Mouse (Mus musculus) hindbrain, embryonic 15.5 days (tissue): Measurements from ENCODE around the gene Hacd2. TPM values are rescaled to one million over a fixed set of nuclear protein-coding genes. Genes with fewer than 3 reads are reported as not detected.

Experiments used
- ATAC-seq: fragments of 200-750 bp; cut with Nextera tagmentation; 2 replicates; pipeline ENCODE4 v1.8.0; 2017; ENCODE audit warnings: low read depth, moderate number of reproducible peaks, moderate TSS enrichment; ENCODE audit not compliant: low FRiP score
- H3K27ac ChIP-seq: fragments of 300-500 bp; sonication (generic); replicated peaks from 2 replicates; pipeline ENCODE4 v1.5.1; 2015; ENCODE audit warnings: mild to moderate bottlenecking, inconsistent platforms
- H3K27me3 ChIP-seq: fragments of 300-500 bp; sonication (generic); 2 replicates; pipeline ENCODE4 v1.6.1; 2015; ENCODE audit warnings: control low read depth, inconsistent platforms
- H3K36me3 ChIP-seq: fragments of 300-500 bp; sonication (generic); 2 replicates; pipeline ENCODE4 v1.6.1; 2015; ENCODE audit warnings: control low read depth, inconsistent platforms
- H3K4me1 ChIP-seq: fragments of 300-500 bp; sonication (generic); replicated peaks from 2 replicates; pipeline ENCODE4 v1.6.1; 2015; ENCODE audit warnings: control low read depth, inconsistent platforms
- H3K4me2 ChIP-seq: fragments of 300-500 bp; sonication (generic); 2 replicates; pipeline ENCODE4 v1.6.1; 2015; ENCODE audit warnings: moderate library complexity, mild to moderate bottlenecking, inconsistent platforms
- H3K4me3 ChIP-seq: fragments of 300-500 bp; sonication (generic); 2 replicates; pipeline ENCODE4 v1.5.1; 2015; ENCODE audit warnings: mild to moderate bottlenecking, inconsistent platforms
- H3K9ac ChIP-seq: fragments of 300-500 bp; sonication (generic); 2 replicates; pipeline ENCODE4 v1.6.1; 2015; ENCODE audit warnings: inconsistent platforms
- H3K9me3 ChIP-seq: fragments of 300-500 bp; sonication (generic); 2 replicates; pipeline ENCODE4 v1.6.1; 2016; ENCODE audit warnings: control low read depth, inconsistent platforms
- WGBS: fragments of 180-500 bp; shearing (Covaris S2); methylation state at CpG from one replicate; pipeline ENCODE4 v1.1.7; 2015; 5-methylcytosine and 5-hydroxymethylcytosine counted together
- polyA plus RNA-seq: library from polyadenylated mRNA; unstranded; fragments of >200 nt; fragmentation: Nextera tagmentation; extraction: Ambion mirVana; gene quantifications from 2 replicates; pipeline ENCODE4 v1.2.1, GENCODE M21; 2015

Hacd2 gene
- polyA plus RNA-seq, 1 experiment from 2014 or later = 50.9 TPM

DNA sequence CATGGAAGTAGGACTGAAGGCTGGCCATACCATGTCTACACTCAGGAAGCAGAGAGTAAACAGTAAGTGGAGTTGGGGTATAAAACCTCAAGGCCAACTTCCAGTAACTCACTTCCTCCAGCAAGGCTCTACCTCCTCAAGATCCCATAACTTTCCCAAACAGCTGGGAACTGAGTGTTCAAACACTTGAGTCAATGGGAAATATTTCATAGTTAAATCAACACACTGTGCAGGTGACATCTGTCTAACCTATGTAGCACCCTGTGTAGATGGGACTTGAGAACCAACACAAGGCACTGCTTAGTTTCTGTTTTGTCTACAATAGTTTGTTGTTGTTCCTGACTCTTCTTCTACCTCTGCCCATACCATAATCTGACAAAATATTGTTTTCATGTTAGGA, 13.8 kb upstream of the Hacd2 start:
- Histone ChIP-seq H3K9ac (no peak overlapping the region), H3K4me3 (no peak overlapping the region), H3K4me1 (no peaks in the 10 kb centered on the region), H3K4me2 (no peak overlapping the region), H3K27ac (no peak overlapping the region), H3K27me3 (no peaks in the 10 kb centered on the region), H3K9me3 (no peaks in the 10 kb centered on the region), H3K36me3 (no peaks in the 10 kb centered on the region)
- ATAC-seq = no peak

DNA sequence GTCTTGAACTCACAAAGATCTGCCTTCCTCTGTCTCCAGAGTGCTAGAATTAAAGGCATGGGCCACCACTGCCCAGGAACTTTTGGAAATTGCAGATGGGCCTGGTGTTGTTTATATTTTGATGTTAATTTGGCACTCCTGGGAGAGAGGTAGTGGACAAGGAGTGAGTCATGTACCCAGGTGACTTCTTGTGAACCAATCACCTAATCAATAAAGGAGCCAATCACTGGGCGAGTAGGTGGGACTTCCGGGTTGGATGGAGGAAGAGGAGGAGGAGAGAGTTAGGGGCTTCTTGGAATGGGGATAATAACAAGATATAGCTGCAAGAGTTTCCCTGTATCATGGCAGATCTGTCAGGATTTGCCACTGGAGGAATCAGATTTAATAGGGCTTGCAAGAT, 8.7 kb upstream of the Hacd2 start:
- no peak for ATAC-seq
- Histone ChIP-seq H3K9ac (no peak overlapping the region), H3K27me3 (0 out of 2 replicates have a peak, but pooled peaks cover 2% of the 10 kb centered on the region), H3K4me2 (no peak overlapping the region), H3K36me3 (no peaks in the 10 kb centered on the region), H3K9me3 (no peaks in the 10 kb centered on the region), H3K4me3 (no peak overlapping the region), H3K27ac (no peak overlapping the region), H3K4me1 (no peaks in the 10 kb centered on the region)
- WGBS = 91% methylated on average over 2 of the region's 2 CpGs

DNA sequence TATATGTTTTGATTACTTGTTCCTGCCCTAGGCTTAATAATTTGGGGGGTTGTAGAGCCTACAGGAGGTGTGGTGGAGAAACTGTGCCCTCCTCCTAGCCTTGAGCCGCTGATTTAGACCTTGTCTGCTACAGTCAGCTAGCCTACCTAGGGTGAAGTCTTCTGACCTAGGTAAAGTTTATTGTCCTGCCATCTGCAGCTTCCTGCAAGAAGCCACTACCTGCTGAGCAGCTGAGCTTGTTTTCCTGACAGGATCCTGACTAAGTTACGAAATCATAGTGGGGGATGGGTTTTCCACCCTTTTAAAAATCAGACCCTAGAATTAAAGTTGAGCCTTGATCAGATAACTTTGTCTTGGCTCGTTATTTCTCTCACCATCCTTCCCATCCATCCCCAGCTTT, 5.7 kb upstream of the Hacd2 start:
- no peak overlapping the region for H3K4me2 ChIP-seq
- no peak overlapping the region for H3K27ac ChIP-seq
- no peak overlapping the region for H3K4me3 ChIP-seq
- H3K9ac ChIP-seq = no peak overlapping the region
- no peak for ATAC-seq
- H3K36me3 ChIP-seq = no peaks in the 10 kb centered on the region
- H3K4me1 ChIP-seq = no peaks in the 10 kb centered on the region
- no peaks in the 10 kb centered on the region for H3K9me3 ChIP-seq
- peaks cover 18% of the 10 kb centered on the region for H3K27me3 ChIP-seq
- WGBS = 64% methylated on average over 3 of the region's 3 CpGs

DNA sequence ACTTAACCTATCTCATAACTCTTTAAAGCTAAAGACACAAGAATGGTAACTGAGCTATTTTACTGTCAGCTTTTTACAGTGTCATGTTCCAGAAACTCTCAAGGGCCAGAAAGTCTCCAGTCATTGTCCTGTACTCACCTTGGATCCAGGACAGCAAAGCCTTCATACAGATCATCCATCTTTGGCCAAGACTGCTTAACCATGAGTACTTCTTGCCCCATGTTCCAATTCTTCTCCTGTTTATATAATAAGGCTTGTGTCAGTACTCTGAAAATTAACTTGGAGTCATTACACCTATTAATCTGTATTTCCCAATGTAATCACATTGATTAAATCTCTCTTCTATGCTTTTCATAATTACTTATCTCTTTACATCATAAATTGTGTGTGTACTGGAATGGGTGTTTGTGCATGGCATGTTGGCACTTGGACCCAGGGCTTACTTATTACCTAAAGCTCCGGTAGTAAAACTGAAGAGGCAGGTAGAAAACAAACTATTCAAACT, 3.7 kb upstream of the Hacd2 start:
- Histone ChIP-seq H3K9me3 (no peaks in the 10 kb centered on the region), H3K4me3 (no peak overlapping the region), H3K27me3 (peaks cover 18% of the 10 kb centered on the region), H3K4me1 (peaks cover 6% of the 10 kb centered on the region), H3K27ac (no peak overlapping the region), H3K4me2 (no peak overlapping the region), H3K36me3 (no peaks in the 10 kb centered on the region), H3K9ac (no peak overlapping the region)
- 86% methylated on average over 1 of the region's 1 CpGs for WGBS
- no peak for ATAC-seq

DNA sequence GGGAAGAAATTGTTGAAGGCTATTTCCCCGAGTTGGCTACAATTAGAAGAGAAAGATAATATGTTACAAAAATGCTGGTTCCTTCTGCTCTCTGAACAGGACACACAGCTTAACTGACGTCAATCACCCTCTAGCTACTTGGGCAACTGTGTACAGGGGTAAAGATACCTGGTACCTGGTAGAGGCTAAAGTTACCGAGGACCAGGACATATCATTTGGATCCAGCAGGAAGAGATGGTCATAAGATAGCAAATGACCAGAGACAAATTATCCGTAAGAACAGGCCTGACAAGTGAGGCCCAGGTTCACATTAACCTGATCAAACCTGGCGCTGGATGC, 356 bp upstream of the Hacd2 start:
- H3K36me3 ChIP-seq = peaks cover 3% of the 10 kb centered on the region; the same call in 1 of the 2 replicates
- no peak overlapping the region for H3K9ac ChIP-seq
- H3K4me2 ChIP-seq = peak overlapping the region; percentile 77
- H3K4me3 ChIP-seq = peak overlapping the region; percentile 82
- ATAC-seq = no peak; the same call in 1 of the 2 replicates
- H3K4me1 ChIP-seq = peaks cover 6% of the 10 kb centered on the region
- H3K9me3 ChIP-seq = no peaks in the 10 kb centered on the region
- H3K27me3 ChIP-seq = peaks cover 18% of the 10 kb centered on the region
- H3K27ac ChIP-seq = peak overlapping the region; percentile 85; the same call in 1 of the 2 replicates
- WGBS = 51% methylated on average over 5 of the region's 5 CpGs

DNA sequence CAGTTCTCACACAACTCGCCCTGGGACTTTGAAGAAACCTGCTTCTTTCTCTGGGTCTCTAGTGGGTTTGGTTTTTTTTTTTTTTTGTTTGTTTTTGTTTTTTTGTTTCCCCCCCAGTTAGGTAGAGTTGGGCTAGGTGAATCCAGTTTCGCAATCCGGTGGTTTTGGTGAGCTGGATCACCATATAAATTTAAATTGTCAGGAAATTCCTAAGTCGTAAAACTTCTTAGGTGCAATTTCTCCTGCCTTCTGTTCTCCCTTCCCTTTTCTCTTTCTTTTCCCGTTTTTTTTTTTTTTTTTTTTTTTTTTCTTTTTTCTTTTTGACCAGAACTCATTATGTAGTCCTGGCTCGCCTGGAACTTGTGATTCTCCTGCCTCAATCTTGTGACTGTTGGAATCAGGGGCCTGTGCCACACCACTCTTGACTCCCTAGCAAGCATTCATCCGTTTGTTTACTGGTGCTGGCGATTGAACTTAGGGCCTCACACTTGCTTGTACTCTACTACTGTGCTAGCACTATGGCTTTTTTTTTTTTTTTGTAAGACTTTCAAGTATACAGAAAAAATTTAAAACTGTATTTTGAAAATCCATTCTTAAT, 1.0 kb downstream of the Hacd2 start:
- Histone ChIP-seq H3K4me3 (peak overlapping the region; percentile 82), H3K9me3 (no peaks in the 10 kb centered on the region), H3K4me2 (peak overlapping the region; percentile 77), H3K27ac (peak overlapping the region; percentile 85; the same call in 1 of the 2 replicates), H3K9ac (peak overlapping the region; percentile 79), H3K36me3 (peaks cover 3% of the 10 kb centered on the region; the same call in 1 of the 2 replicates), H3K4me1 (peaks cover 6% of the 10 kb centered on the region), H3K27me3 (peaks cover 18% of the 10 kb centered on the region)
- WGBS = 4% methylated on average over 8 of the region's 8 CpGs
- ATAC-seq = no peak

DNA sequence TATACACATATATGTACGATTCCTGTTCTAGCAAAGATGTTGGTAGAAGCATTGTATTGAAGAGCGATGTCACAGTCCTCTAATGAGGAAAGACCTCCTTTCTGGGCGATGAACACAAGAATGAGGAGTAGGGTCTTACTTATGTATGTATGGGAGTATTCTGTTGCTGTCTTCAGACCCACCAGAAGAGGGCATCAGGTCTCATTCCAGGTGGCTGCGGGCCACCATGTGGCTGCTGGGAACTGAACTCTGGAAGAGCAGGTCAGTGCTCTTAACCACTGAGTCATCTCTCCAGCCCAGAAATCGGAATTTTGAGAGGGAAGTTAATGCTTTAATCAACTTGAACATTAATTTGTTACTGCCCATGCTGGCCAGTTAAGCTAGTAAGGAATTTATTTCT, 2.1 kb downstream of the Hacd2 start:
- WGBS = 84% methylated on average over 5 of the region's 5 CpGs
- H3K27ac ChIP-seq = no peak overlapping the region
- peaks cover 6% of the 10 kb centered on the region for H3K4me1 ChIP-seq
- H3K4me3 ChIP-seq = no peak overlapping the region
- H3K9me3 ChIP-seq = no peaks in the 10 kb centered on the region
- no peak overlapping the region for H3K4me2 ChIP-seq
- ATAC-seq = no peak
- peaks cover 3% of the 10 kb centered on the region; the same call in 1 of the 2 replicates for H3K36me3 ChIP-seq
- peaks cover 11% of the 10 kb centered on the region for H3K27me3 ChIP-seq
- H3K9ac ChIP-seq = no peak overlapping the region

DNA sequence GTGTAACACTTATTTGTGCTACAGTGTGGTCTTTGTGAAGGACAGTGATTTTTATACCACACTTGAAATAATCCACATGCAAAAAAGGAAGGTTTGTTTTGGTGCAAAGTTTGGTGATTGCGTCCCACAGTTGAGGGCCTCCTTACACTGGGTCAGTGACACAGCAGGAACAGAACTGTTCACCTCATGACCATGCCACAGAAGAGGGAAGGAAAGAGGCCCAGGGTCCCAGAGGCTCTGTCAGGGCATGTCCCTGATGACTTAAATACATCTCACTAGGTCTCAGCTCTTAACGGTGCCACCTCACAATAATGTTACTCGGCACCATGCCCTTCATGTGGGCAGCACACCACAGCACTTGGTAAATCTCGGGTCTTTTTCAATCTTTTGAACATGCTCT, 3.1 kb downstream of the Hacd2 start:
- Histone ChIP-seq H3K4me3 (no peak overlapping the region), H3K27me3 (0 out of 2 replicates have a peak, but pooled peaks cover 3% of the 10 kb centered on the region), H3K9ac (no peak overlapping the region), H3K36me3 (peaks cover 3% of the 10 kb centered on the region; the same call in 1 of the 2 replicates), H3K4me2 (no peak overlapping the region), H3K27ac (no peak overlapping the region), H3K4me1 (peaks cover 6% of the 10 kb centered on the region), H3K9me3 (no peaks in the 10 kb centered on the region)
- 98% methylated on average over 4 of the region's 4 CpGs for WGBS
- no peak for ATAC-seq

DNA sequence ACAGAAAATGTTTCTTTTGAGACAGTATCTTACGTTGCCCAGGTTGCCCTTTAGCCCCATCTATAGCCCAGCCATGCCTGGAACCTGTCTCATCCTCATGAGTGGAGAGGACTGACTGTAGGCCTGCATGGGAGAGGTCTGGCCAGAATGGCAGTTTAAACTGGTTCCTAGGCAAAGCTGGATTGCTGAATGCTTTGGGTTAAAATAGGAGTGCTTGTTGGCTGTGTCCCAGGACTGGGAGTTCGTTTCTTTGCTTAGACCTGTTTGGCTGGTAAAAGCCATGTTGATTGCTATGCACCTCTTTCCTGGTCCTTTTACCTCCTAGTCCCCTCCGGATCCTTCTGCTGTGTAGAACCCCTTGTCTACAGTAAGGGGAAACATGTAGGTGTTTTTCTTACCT, 11.0 kb downstream of the Hacd2 start:
- Histone ChIP-seq H3K9ac (no peak overlapping the region), H3K4me3 (no peak overlapping the region), H3K9me3 (no peaks in the 10 kb centered on the region), H3K36me3 (0 out of 2 replicates have a peak, but pooled peaks cover 9% of the 10 kb centered on the region), H3K27me3 (no peaks in the 10 kb centered on the region), H3K27ac (no peak overlapping the region), H3K4me1 (no peaks in the 10 kb centered on the region), H3K4me2 (no peak overlapping the region)
- 82% methylated on average over 3 of the region's 3 CpGs for WGBS
- ATAC-seq = no peak

DNA sequence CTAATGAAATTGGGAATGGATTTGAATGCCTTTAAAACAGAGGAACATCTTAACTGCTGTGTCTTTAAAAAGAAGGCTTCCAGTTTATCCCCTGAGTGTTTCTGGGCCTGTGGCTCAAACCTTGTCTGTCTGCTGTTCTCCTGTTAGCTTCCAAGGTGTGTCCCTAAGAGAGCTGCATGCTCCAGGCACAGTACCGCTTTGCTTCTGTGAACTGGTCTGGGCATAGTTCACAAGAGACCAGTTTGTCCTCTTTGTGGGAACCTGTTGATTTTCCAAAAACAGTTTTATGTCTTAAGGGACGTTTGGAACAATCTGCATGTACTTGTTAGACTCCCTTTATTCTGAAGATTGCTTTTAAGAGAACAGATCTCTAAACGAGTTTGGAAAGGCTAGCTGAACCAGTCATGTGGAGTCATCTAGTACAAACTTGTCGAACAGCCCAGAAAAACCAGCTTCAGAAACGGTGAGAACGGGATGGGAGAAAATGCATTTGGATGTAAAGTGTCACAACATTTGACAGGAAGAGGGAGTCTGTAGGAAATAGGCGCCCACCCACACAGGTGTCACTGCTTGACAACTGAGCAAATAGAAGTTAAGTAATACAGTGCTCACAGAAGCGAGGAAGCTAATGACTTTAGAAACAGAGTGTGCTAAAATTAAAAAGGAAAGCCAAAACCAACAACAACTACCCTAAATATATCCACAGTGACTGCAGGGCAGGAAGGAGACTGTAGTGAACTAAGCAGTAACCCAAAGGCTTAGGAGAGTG, 11.8 kb downstream of the Hacd2 start:
- Histone ChIP-seq H3K9ac (no peak overlapping the region), H3K4me1 (no peaks in the 10 kb centered on the region), H3K4me3 (no peak overlapping the region), H3K4me2 (no peak overlapping the region), H3K36me3 (0 out of 2 replicates have a peak, but pooled peaks cover 9% of the 10 kb centered on the region), H3K9me3 (no peaks in the 10 kb centered on the region), H3K27me3 (no peaks in the 10 kb centered on the region), H3K27ac (no peak overlapping the region)
- WGBS = 82% methylated on average over 8 of the region's 8 CpGs
- no peak for ATAC-seq

DNA sequence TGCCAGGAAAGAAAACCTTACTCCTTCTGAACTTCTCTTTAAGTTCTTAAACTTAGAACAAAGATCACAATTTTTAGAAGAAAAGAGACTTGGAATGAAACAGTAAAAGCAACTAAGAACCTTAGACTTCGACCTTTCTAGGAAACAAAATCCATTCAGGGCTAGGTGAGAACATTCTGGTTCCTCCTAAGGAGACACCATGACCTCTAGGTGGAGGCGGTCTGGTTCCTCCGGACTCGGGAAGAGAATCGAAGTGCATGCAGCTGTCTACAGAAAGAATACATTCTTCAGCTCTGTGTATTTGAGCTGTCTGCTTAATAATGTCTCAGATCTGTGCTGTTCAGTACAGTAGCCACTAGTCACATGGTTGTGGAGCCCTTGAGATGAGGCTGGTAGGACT, 12.7 kb downstream of the Hacd2 start:
- no peaks in the 10 kb centered on the region for H3K27me3 ChIP-seq
- no peak overlapping the region for H3K9ac ChIP-seq
- no peaks in the 10 kb centered on the region for H3K4me1 ChIP-seq
- WGBS = 91% methylated on average over 5 of the region's 5 CpGs
- H3K4me3 ChIP-seq = no peak overlapping the region
- peaks cover 14% of the 10 kb centered on the region; the same call in 1 of the 2 replicates for H3K36me3 ChIP-seq
- H3K27ac ChIP-seq = no peak overlapping the region
- ATAC-seq = no peak
- H3K4me2 ChIP-seq = no peak overlapping the region
- no peaks in the 10 kb centered on the region for H3K9me3 ChIP-seq

DNA sequence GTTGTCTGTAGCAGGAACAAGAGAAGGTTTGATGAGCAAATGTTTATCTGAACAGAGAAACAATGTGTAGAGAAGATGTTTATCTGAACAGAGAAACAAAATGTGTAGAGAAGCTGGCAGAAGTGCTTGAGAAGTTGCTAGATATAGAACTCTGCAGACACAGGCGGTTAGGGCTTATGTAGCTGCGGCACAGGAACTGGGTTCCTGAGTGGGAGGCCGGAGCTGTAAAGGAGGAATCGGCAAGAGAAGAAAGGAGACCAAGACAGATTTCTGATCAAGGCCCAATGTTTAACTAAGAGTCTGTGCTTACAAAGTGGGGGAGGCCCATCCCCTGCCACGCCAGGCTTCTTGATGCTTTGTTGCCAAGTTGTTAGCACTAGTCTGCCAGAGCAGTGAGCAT, 14.5 kb downstream of the Hacd2 start:
- Histone ChIP-seq H3K9ac (no peak overlapping the region), H3K4me3 (no peak overlapping the region), H3K27me3 (no peaks in the 10 kb centered on the region), H3K36me3 (peaks cover 17% of the 10 kb centered on the region; the same call in 1 of the 2 replicates), H3K27ac (no peak overlapping the region), H3K9me3 (no peaks in the 10 kb centered on the region), H3K4me2 (no peak overlapping the region), H3K4me1 (no peaks in the 10 kb centered on the region)
- no peak for ATAC-seq
- 87% methylated on average over 5 of the region's 5 CpGs for WGBS
